Mouse (Mus musculus) ES-E14 (cell line): ENCODE results near the gene Magel2. TPM values are rescaled to one million over a fixed set of nuclear protein-coding genes. Genes with fewer than 3 reads are reported as not detected.

Experiments
- DNase-seq: peaks from one replicate; pipeline ENCODE4 v3.0.0-alpha.2; 2013; ENCODE audit warnings: low read depth, low spot score
- H3K27ac ChIP-seq: 2 replicates; pipeline ENCODE4 v1.5.1; 2012; ENCODE audit warnings: low read depth, mild to moderate bottlenecking, low read length, moderate library complexity, mixed read lengths; ENCODE audit not compliant: poor library complexity, insufficient read depth, severe bottlenecking
- H3K36me3 ChIP-seq: 2 replicates; pipeline ENCODE4 v1.6.1; 2012; ENCODE audit warnings: mild to moderate bottlenecking, low read length, moderate library complexity, mixed read lengths; ENCODE audit not compliant: control insufficient read depth, poor library complexity, insufficient read depth, severe bottlenecking
- H3K4me1 ChIP-seq, 2 experiments: fragments of 150-350 bp in 1 of 2; sonication (generic) in 1 of 2; 2 replicates each; pipeline ENCODE4 v1.6.1; 2012; ENCODE audit warnings: low read length in 2 of 2, mild to moderate bottlenecking in 1 of 2, mixed read lengths in 1 of 2; ENCODE audit not compliant: control insufficient read depth in 2 of 2, insufficient read depth in 2 of 2, poor library complexity in 1 of 2
- H3K4me3 ChIP-seq, 2 experiments: fragments of 150-350 bp in 1 of 2; sonication (generic) in 1 of 2; 2 replicates each; pipeline ENCODE4 v1.5.1; 2012; ENCODE audit warnings: low read length in 2 of 2, low read depth in 1 of 2, mild to moderate bottlenecking in 1 of 2, mixed read lengths in 1 of 2; ENCODE audit not compliant: insufficient read depth in 1 of 2, poor library complexity in 1 of 2, severe bottlenecking in 1 of 2
- H3K9ac ChIP-seq: 2 replicates; pipeline ENCODE4 v1.6.1; 2012; ENCODE audit warnings: low read depth, mild to moderate bottlenecking, low read length, mixed read lengths; ENCODE audit not compliant: poor library complexity, insufficient read depth, severe bottlenecking
- H3K9me3 ChIP-seq: fragments of 150-350 bp; sonication (generic); 2 replicates; pipeline ENCODE4 v1.6.1; 2012; ENCODE audit warnings: low read depth, mild to moderate bottlenecking, low read length; ENCODE audit not compliant: control insufficient read depth, insufficient read depth
- CHD2 ChIP-seq: IDR thresholded peaks from 2 replicates; pipeline ENCODE4 v1.6.1; 2014; ENCODE audit warnings: mild to moderate bottlenecking, low read depth, low read length, inconsistent platforms
- HCFC1 ChIP-seq: IDR thresholded peaks from 2 replicates; pipeline ENCODE4 v1.6.1; 2012; ENCODE audit warnings: low read length, inconsistent platforms, borderline replicate concordance; ENCODE audit not compliant: insufficient read depth
- MAFK ChIP-seq: IDR thresholded peaks from 2 replicates; pipeline ENCODE4 v1.6.1; 2014; ENCODE audit warnings: mild to moderate bottlenecking, low read depth, low read length, inconsistent platforms; ENCODE audit not compliant: insufficient read depth
- ZC3H11A ChIP-seq: IDR thresholded peaks from 2 replicates; pipeline ENCODE4 v1.6.1; 2012; ENCODE audit warnings: low read depth, mild to moderate bottlenecking, inconsistent platforms, low read length, borderline replicate concordance
- ZNF384 ChIP-seq: IDR thresholded peaks from 2 replicates; pipeline ENCODE4 v1.6.1; 2012; ENCODE audit warnings: low read depth, low read length, inconsistent platforms
- in situ Hi-C, 2 experiments: fragments of 600-800 bp; cut with MboI; formaldehyde crosslinking; loops; one replicate each; pipeline ENCODE4 v1.15.1; 2025; ENCODE audit warnings: low sequenced_read_pairs in 2 of 2, inconsistent platforms in 1 of 2; ENCODE audit not compliant: unreplicated experiment in 2 of 2
- total RNA-seq: library from RNA; depleted of rRNA; stranded (reverse); fragments of 300-350 nt; gene quantifications from 2 replicates; pipeline ENCODE4 v1.2.3, GENCODE M21; 2012

Magel2 gene
- total RNA-seq, 1 experiment, result 1.9 TPM

DNA sequence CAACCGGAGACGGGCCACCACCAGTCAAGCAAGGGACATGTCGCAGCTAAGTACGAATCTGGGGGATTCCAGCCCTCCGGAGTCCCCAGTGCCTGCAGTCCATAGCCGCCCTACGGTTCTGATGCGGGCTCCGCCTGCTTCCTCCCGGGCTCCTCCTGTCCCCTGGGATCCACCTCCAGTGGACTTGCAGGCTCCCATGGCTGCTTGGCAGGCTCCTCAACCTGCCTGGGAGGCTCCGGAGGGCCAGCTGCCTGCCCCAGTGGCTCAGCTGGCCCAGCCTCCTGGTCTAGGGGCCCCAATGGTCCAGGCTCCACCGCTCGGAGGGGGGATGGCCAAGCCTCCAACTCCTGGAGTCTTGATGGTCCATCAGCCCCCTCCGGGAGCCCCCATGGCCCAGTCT is 503 bp downstream of the Magel2 start:
- no peak for DNase-seq
- peak overlapping the region; percentile 58 to 76 for H3K4me3 ChIP-seq
- peak overlapping the region; percentile 56; the same call in 1 of the 2 replicates for H3K9ac ChIP-seq
- no peaks in the 10 kb centered on the region for H3K36me3 ChIP-seq
- H3K27ac ChIP-seq, result no peak overlapping the region
- H3K4me1 ChIP-seq, result no peaks in the 10 kb centered on the region
- TF ChIP-seq HCFC1 (no peak), ZNF384 (no peak), CHD2 (no peak), ZC3H11A (no peak), MAFK (no peak)
- in situ Hi-C loops, result loop anchor here in 1 of 2 experiments (5.0 kb wide), 1 partner anchor 145 kb away; no protein-coding TSS in a partner anchor
- H3K9me3 ChIP-seq, result no peaks in the 10 kb centered on the region

DNA sequence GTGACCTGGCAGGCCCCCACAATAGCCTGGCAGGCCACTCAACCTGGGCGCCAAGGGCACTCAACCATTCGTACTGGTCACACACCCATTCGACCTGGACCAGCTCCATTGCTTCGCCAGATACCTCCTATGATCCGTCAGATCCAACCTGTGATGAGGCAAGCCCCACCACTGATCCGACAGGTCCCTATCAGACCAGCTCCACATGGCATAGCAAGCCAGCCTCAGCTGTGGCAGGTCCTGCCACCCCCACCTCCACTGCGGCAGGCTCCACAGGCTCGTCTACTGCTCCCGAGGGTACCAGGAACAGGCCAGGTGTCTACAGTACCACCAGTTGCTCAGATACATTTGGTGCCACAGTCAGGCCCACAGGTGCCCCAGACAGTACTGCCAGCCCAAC is 1.7 kb downstream of the Magel2 start:
- no peak overlapping the region for H3K9ac ChIP-seq
- TF ChIP-seq MAFK, result no peak
- no peak for TF ChIP-seq CHD2
- TF ChIP-seq ZNF384, result no peak
- TF ChIP-seq HCFC1, result no peak
- TF ChIP-seq ZC3H11A, result no peak
- no peaks in the 10 kb centered on the region for H3K9me3 ChIP-seq
- DNase-seq, result no peak
- in situ Hi-C loops, result loop anchor here in 1 of 2 experiments (5.0 kb wide), 1 partner anchor 146 kb away; no protein-coding TSS in a partner anchor
- H3K27ac ChIP-seq, result no peak overlapping the region
- no peaks in the 10 kb centered on the region for H3K36me3 ChIP-seq
- no peaks in the 10 kb centered on the region for H3K4me1 ChIP-seq
- no peak overlapping the region for H3K4me3 ChIP-seq

DNA sequence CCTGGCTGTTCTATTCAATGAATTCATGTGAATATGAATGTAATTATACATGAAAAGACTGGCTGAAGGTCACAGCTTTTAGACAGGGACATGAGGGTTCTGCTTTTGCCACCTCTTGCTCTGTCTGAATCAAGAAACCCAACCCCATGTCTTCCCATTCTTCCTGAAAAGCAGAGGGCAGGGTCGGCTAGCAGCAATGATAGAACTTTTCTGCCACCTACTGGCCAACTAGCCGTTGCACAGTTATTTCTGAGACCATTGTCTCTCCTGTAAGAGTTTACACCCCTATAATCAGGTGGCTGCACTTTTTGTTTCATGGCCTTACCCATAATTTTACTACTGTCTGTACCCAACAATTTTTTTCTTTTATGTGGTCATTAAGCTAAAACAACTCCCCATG is 5.6 kb downstream of the Magel2 start:
- Histone ChIP-seq H3K27ac (no peak overlapping the region), H3K4me1 (no peaks in the 10 kb centered on the region), H3K4me3 (no peak overlapping the region), H3K9me3 (no peaks in the 10 kb centered on the region), H3K36me3 (no peaks in the 10 kb centered on the region), H3K9ac (no peak overlapping the region)
- no peak for DNase-seq
- TF ChIP-seq ZC3H11A (peak; percentile 95), MAFK (no peak)
- in situ Hi-C loops, result no loop called here

DNA sequence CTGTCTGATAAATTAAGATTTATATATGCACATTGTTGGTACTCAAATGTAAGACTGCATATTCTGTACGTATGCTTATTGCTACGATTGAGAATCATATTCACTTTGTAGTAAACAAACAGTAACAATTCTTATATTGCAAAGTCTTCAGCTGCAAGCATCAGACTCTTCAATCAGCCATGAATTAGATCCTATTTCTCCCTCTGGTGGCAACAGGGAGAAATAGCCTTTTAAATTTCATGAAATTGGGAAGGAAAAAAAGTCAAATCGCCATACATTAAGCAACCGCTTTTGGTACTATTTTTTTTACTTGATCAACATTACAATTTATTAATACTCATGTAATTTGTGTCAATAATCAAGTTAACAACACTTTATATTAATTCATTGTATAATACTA is 11.5 kb downstream of the Magel2 start:
- no peak overlapping the region for H3K9ac ChIP-seq
- no peak for TF ChIP-seq ZNF384
- no peak for TF ChIP-seq MAFK
- no peak for TF ChIP-seq HCFC1
- TF ChIP-seq CHD2, result no peak
- no peak for TF ChIP-seq ZC3H11A
- H3K36me3 ChIP-seq, result no peaks in the 10 kb centered on the region
- in situ Hi-C loops, result no loop called here
- no peak for DNase-seq
- H3K4me1 ChIP-seq, result no peaks in the 10 kb centered on the region
- no peaks in the 10 kb centered on the region for H3K9me3 ChIP-seq
- H3K4me3 ChIP-seq, result no peak overlapping the region
- no peak overlapping the region for H3K27ac ChIP-seq

DNA sequence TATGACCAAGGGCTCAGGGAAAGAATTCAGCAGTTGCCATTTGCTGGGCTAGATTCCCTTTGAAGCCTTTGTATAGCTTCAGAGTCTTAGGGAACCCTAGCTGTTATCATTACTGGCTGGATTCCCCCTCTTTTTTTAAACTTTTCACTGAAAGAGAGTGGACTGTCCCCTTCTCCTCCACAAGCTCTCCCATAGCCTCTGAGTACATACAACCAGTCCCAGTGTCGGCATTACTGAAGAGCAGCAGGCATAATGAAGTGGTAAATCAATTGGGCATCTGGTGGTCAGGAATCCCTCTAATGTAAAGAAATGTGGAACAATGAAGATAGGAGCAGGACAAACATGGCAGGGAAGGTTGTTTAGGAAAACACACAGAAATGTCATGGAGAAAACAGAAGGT is 15.4 kb downstream of the Magel2 start:
- Histone ChIP-seq H3K9me3 (no peaks in the 10 kb centered on the region), H3K27ac (no peak overlapping the region), H3K36me3 (no peaks in the 10 kb centered on the region), H3K4me3 (no peak overlapping the region), H3K9ac (no peak overlapping the region), H3K4me1 (no peaks in the 10 kb centered on the region)
- TF ChIP-seq HCFC1 (no peak), ZC3H11A (no peak), ZNF384 (no peak), MAFK (no peak), CHD2 (no peak)
- no peak for DNase-seq
- in situ Hi-C loops, result no loop called here
